Mouse (Mus musculus): Measurements from ENCODE around the gene 5730596B20Rik. TPM values are rescaled to one million over a fixed set of nuclear protein-coding genes. Genes with fewer than 3 reads are reported as not detected.
A peak's percentile ranks its signal among the peaks of the same experiment; 100 is the strongest.

5730596B20Rik gene
- polyA plus RNA-seq, 1 experiment from 2014 or later, result 2.6 TPM

DNA sequence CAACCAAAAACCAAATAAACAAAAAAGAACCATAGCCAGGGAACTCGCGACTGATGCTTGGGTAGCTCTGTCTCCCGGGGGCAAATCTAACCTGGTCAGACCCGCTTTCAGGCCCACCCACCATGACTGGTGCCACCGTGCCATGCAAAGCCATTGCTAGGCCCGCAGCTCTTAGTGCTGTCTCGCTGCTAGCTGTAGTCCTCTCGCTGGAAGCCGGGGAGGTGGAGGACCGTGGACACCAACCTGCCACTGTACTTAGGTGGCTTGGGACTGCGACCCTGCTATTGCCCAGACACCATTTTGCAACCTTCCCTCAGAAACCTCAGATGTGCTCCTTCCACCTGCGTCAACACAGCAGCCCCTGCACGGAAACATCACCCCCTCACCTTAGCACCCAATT, 34.7 kb downstream of the 5730596B20Rik start:
- no peaks in the 10 kb centered on the region for H3K36me3 ChIP-seq (ENCODE audit: control insufficient read depth, insufficient read depth, low read length)
- no peaks in the 10 kb centered on the region; the same call in 1 of the 2 replicates for H3K4me1 ChIP-seq (ENCODE audit: control insufficient read depth, insufficient read depth, low read length)
- peak overlapping the region; percentile 1 for H3K27ac ChIP-seq (ENCODE audit: low read length)
- WGBS, result 13% methylated on average over 13 of the region's 13 CpGs
- H3K9me3 ChIP-seq (replicated peaks; ENCODE audit: control insufficient read depth, low read length), result no peaks in the 10 kb centered on the region
- H3K27me3 ChIP-seq (ENCODE audit: control insufficient read depth, insufficient read depth, low read length), result peaks cover 79% of the 10 kb centered on the region
- H3K4me2 ChIP-seq (ENCODE audit: low read depth, low read length), result peak overlapping the region; percentile 84
- H3K4me3 ChIP-seq (replicated peaks; ENCODE audit: low read length), result peak overlapping the region; percentile 54
- no peak for ATAC-seq (ENCODE audit: insufficient read depth, low FRiP score)
- H3K9ac ChIP-seq (ENCODE audit: low read length), result peak overlapping the region; percentile 73

DNA sequence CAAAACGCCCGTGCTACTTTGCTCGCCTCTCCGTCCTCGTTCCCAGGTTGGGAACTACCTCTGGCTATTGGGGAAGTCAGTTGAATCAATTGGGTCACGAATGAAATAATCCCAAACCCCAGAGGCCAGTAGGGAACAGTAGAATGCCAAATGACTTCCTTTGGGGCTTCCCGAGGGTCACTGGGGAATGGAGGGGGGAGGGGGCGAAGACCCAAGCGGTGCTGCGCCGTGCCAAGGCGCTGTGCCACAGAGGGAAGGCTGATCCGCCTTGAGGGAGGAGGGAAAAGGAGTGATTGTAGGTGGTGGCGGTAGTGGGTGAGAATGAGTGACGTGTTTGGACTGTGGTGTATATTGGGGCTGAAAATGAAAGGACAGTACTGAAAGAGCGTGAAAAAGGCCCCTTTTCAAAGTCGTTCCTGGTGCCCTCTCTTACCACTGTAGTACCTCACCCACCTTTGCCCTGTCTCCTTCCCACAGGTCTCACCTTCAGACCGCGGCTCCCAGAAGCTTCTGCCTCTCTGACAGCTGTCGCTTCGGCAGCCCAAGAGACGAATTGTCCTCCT, 35.3 kb downstream of the 5730596B20Rik start:
- no peaks in the 10 kb centered on the region for H3K9me3 ChIP-seq (replicated peaks; ENCODE audit: control insufficient read depth, low read length)
- WGBS, result 8% methylated on average over 22 of the region's 22 CpGs
- H3K4me2 ChIP-seq (ENCODE audit: low read depth, low read length), result peak overlapping the region; percentile 84
- H3K9ac ChIP-seq (ENCODE audit: low read length), result peak overlapping the region; percentile 73
- no peaks in the 10 kb centered on the region for H3K36me3 ChIP-seq (ENCODE audit: control insufficient read depth, insufficient read depth, low read length)
- peaks cover 76% of the 10 kb centered on the region for H3K27me3 ChIP-seq (ENCODE audit: control insufficient read depth, insufficient read depth, low read length)
- peak overlapping the region; percentile 87 for H3K27ac ChIP-seq (ENCODE audit: low read length)
- ATAC-seq (ENCODE audit: insufficient read depth, low FRiP score), result no peak
- H3K4me3 ChIP-seq (replicated peaks; ENCODE audit: low read length), result peak overlapping the region; percentile 54
- H3K4me1 ChIP-seq (ENCODE audit: control insufficient read depth, insufficient read depth, low read length), result peaks cover under 1% of the 10 kb centered on the region; the same call in 1 of the 2 replicates

DNA sequence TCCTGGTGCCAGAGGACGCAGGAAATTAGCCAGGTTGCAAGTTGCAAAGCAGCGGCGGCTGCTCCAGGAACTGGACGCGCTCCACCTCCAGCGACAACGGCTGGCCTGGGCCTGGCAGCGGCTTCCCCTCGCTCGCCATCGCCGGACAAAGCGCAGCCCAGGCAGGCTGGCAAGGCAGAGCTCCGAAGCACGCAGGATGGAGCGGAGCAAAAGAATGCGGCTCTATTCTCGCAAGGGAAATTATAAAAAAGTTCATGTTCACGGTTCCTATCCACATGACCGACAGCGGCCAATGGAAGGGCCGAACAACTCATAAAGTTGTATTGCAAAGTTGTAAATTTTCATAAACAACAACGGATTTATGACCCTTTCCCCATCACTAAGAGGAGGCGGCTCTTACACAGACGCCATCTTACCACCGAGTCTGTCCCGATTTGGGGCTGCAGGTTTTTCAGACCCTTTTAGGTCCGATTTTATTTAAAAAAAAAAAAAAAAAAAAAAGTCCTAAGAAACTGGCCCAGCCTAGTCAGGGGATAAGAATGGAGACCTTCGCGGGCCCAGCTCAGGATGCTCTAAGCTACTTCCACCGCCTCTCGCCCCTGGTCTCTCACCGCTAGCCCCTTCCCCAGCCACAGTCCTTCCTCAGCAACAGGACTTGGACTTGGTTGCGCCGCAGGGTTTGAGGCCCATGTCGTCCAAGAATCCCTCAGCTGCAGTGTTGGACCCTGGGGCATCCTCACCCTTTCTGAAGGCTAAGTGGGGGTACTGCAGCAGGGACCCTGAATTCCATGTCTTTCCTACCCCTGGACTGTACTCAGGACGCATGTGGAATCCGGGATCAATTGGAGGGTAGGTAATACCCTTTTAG, 36.1 kb downstream of the 5730596B20Rik start, which contains the start of the genes Hoxa3 and Gm28308:
Gene Hoxa3 (minus strand): TSS at position 218 of the 868 bp plus-strand sequence.
Gene Gm28308 (minus strand): TSS at position 221 of the 868 bp plus-strand sequence.
- Histone ChIP-seq H3K4me3 (replicated peaks; ENCODE audit: low read length) (peak within 1 kb of the TSS; percentile 54), H3K9me3 (replicated peaks; ENCODE audit: control insufficient read depth, low read length) (no peaks in the 10 kb centered on the region), H3K9ac (ENCODE audit: low read length) (peak within 1 kb of the TSS; percentile 73), H3K27me3 (ENCODE audit: control insufficient read depth, insufficient read depth, low read length) (peaks cover 79% of the 10 kb centered on the region), H3K36me3 (ENCODE audit: control insufficient read depth, insufficient read depth, low read length) (no peaks in the 10 kb centered on the region), H3K27ac (ENCODE audit: low read length) (peak within 1 kb of the TSS; percentile 87), H3K4me1 (ENCODE audit: control insufficient read depth, insufficient read depth, low read length) (peaks cover 4% of the 10 kb centered on the region; the same call in 1 of the 2 replicates), H3K4me2 (ENCODE audit: low read depth, low read length) (peak within 1 kb of the TSS; percentile 84)
- ATAC-seq (ENCODE audit: insufficient read depth, low FRiP score), result 0 out of 2 replicates have a peak, but pooled peaks have one; percentile 34
- 10% methylated on average over 38 of the region's 38 CpGs for WGBS

DNA sequence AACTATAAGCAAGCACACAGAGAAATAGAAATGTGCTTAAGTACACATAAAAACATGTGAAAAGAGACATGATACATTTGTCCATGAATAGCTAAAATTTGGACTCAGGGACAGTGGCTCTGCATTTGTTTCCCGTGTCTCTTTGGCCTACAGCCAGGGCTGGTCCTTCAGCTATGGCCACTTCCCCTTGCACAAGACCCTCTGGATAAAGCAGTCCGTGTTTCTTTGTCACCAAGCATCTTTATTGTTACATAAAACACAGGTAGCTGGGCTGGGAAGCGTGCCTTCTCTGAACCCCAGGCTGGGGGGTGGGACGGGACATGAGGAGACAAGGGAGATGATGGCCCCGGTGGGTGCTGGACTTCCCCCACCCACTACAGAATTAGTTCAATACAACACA, 37.0 kb downstream of the 5730596B20Rik start:
- no peak overlapping the region for H3K27ac ChIP-seq (ENCODE audit: low read length)
- no peaks in the 10 kb centered on the region for H3K36me3 ChIP-seq (ENCODE audit: control insufficient read depth, insufficient read depth, low read length)
- no peak for ATAC-seq (ENCODE audit: insufficient read depth, low FRiP score)
- 0 out of 2 replicates have a peak, but pooled peaks cover 4% of the 10 kb centered on the region for H3K4me1 ChIP-seq (ENCODE audit: control insufficient read depth, insufficient read depth, low read length)
- H3K27me3 ChIP-seq (ENCODE audit: control insufficient read depth, insufficient read depth, low read length), result peaks cover 79% of the 10 kb centered on the region
- no peaks in the 10 kb centered on the region for H3K9me3 ChIP-seq (replicated peaks; ENCODE audit: control insufficient read depth, low read length)
- 35% methylated on average over 5 of the region's 5 CpGs for WGBS
- H3K9ac ChIP-seq (ENCODE audit: low read length), result no peak overlapping the region
- H3K4me2 ChIP-seq (ENCODE audit: low read depth, low read length), result peak overlapping the region; percentile 84
- no peak overlapping the region for H3K4me3 ChIP-seq (replicated peaks; ENCODE audit: low read length)

DNA sequence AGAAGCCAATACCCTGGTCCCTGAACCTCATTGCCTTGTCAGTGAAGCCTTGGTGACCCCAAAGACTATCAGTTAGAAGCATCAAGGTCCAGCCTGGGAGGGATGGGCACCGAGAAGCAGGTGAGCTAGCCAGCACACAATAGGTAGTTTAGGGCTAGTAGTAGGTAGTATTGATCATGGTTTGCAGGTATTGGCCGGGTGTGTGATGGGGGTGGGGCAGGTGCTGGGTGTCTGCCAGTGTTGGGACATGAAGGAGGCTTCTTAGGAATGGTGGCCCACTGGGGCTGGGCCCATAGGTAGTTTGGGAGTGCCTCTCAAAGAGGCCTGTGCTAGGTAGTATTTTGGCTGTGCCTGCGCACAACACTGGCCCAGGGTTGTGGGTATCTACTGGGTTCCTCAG, 37.8 kb downstream of the 5730596B20Rik start:
- H3K27me3 ChIP-seq (ENCODE audit: control insufficient read depth, insufficient read depth, low read length), result peaks cover 80% of the 10 kb centered on the region
- H3K36me3 ChIP-seq (ENCODE audit: control insufficient read depth, insufficient read depth, low read length), result no peaks in the 10 kb centered on the region
- no peak overlapping the region for H3K9ac ChIP-seq (ENCODE audit: low read length)
- H3K4me3 ChIP-seq (replicated peaks; ENCODE audit: low read length), result no peak overlapping the region
- H3K4me2 ChIP-seq (ENCODE audit: low read depth, low read length), result peak overlapping the region; percentile 40; the same call in 1 of the 2 replicates
- ATAC-seq (ENCODE audit: insufficient read depth, low FRiP score), result no peak
- 0 out of 2 replicates have a peak, but pooled peaks cover 4% of the 10 kb centered on the region for H3K4me1 ChIP-seq (ENCODE audit: control insufficient read depth, insufficient read depth, low read length)
- no peak overlapping the region for H3K27ac ChIP-seq (ENCODE audit: low read length)
- WGBS, result 29% methylated on average over 3 of the region's 3 CpGs
- H3K9me3 ChIP-seq (replicated peaks; ENCODE audit: control insufficient read depth, low read length), result no peaks in the 10 kb centered on the region

DNA sequence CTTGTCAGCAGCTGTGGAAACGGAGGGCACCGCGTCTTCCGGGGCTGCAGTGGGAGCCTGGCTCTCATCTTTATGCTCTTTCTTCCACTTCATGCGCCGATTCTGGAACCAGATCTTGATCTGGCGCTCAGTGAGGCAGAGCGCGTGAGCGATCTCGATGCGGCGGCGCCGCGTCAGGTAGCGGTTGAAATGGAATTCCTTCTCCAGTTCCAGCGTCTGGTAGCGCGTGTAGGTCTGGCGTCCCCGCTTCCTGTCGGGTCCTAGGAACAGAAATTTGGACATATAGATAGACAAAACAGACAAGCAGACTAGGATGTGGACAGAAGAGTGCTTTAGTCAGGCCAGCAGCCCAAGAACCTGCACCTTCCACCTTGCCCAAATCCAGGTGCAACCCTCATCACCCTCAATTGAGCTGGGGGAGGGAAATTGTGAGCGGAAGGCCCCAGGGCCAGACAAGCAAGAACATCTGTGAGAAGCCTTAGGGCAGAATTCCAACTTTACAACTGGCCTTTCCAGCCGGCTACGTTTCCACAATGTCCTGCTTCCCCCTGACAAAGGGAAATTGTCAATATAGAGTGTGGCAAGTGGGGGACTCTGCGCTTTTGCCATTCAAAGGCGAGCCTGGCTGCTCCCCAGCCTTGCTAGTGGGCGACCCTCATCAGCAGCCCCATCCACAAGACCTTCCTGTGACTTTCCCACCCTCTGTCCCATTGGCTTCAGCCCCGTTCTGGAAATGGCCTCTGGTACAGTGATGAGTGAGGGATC, 38.7 kb downstream of the 5730596B20Rik start:
- peak overlapping the region; percentile 56 for H3K9ac ChIP-seq (ENCODE audit: low read length)
- H3K9me3 ChIP-seq (replicated peaks; ENCODE audit: control insufficient read depth, low read length), result no peaks in the 10 kb centered on the region
- H3K4me1 ChIP-seq (ENCODE audit: control insufficient read depth, insufficient read depth, low read length), result 0 out of 2 replicates have a peak, but pooled peaks cover 4% of the 10 kb centered on the region
- peaks cover 86% of the 10 kb centered on the region for H3K27me3 ChIP-seq (ENCODE audit: control insufficient read depth, insufficient read depth, low read length)
- H3K4me3 ChIP-seq (replicated peaks; ENCODE audit: low read length), result peak overlapping the region; percentile 47
- H3K36me3 ChIP-seq (ENCODE audit: control insufficient read depth, insufficient read depth, low read length), result no peaks in the 10 kb centered on the region
- peak overlapping the region; percentile 40 for H3K4me2 ChIP-seq (ENCODE audit: low read depth, low read length)
- ATAC-seq (ENCODE audit: insufficient read depth, low FRiP score), result no peak
- H3K27ac ChIP-seq (ENCODE audit: low read length), result no peak overlapping the region
- WGBS, result 5% methylated on average over 30 of the region's 30 CpGs

DNA sequence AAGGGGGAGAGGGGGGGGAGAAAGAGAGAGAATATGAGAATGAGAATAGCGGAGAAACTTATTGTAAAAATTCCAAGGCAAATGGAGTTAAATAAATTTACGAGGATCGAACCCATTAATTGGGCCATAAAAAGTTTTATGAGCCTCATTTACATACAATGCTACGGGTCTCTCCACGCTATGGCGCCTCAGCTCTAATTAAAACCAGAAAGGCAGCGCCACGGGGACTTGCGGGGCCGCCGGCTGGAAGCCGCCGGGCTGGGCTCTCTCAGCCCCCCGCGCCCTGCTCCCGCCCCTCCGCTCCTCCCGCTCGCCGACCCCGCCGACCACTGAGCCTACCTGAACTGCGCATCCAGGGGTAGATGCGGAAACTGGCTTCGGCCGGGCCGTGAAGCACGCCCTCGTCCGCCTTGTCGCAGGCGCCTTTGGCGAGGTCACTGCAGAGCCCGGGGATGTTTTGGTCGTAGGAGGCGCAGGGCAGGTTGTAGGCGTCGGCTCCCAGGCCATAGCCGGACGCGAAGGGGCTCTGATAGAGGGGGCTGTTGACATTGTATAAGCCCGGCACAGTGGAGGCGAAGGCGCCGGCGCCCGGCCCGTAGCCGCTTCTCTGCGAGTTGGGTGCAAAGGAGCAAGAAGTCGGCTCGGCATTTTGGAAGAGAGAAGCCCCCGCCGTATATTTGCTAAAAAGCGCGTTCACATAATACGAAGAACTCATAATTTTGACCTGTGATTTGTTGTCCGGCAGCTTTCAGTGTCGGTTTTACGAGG, 39.6 kb downstream of the 5730596B20Rik start:
- Histone ChIP-seq H3K9ac (ENCODE audit: low read length) (peak overlapping the region; percentile 68), H3K9me3 (replicated peaks; ENCODE audit: control insufficient read depth, low read length) (no peaks in the 10 kb centered on the region), H3K36me3 (ENCODE audit: control insufficient read depth, insufficient read depth, low read length) (no peaks in the 10 kb centered on the region), H3K4me3 (replicated peaks; ENCODE audit: low read length) (peak overlapping the region; percentile 47), H3K4me2 (ENCODE audit: low read depth, low read length) (peak overlapping the region; percentile 40), H3K27ac (ENCODE audit: low read length) (peak overlapping the region; percentile 7; the same call in 1 of the 2 replicates), H3K27me3 (ENCODE audit: control insufficient read depth, insufficient read depth, low read length) (peaks cover 85% of the 10 kb centered on the region), H3K4me1 (ENCODE audit: control insufficient read depth, insufficient read depth, low read length) (peaks cover 6% of the 10 kb centered on the region; the same call in 1 of the 2 replicates)
- WGBS, result 2% methylated on average over 60 of the region's 60 CpGs
- no peak for ATAC-seq (ENCODE audit: insufficient read depth, low FRiP score)

DNA sequence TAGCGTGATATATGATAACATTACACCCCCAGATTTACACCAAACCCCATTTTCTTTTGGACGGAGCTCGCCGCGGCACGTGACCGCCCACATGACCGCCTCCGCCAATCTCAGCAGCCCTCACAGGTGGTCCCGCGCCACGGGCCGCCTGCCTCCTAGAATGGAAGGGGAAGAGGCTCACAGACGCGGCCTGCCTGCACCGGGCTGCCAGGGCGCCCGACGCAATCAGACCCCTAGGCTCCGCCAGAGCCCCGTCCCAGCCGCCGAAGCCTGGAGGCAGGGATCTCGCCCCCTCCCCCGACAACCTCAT, 40.1 kb downstream of the 5730596B20Rik start:
- Histone ChIP-seq H3K4me2 (ENCODE audit: low read depth, low read length) (peak overlapping the region; percentile 40), H3K27me3 (ENCODE audit: control insufficient read depth, insufficient read depth, low read length) (peaks cover 86% of the 10 kb centered on the region), H3K4me3 (replicated peaks; ENCODE audit: low read length) (peak overlapping the region; percentile 47), H3K9me3 (replicated peaks; ENCODE audit: control insufficient read depth, low read length) (no peaks in the 10 kb centered on the region), H3K36me3 (ENCODE audit: control insufficient read depth, insufficient read depth, low read length) (no peaks in the 10 kb centered on the region), H3K4me1 (ENCODE audit: control insufficient read depth, insufficient read depth, low read length) (peaks cover 8% of the 10 kb centered on the region; the same call in 1 of the 2 replicates), H3K9ac (ENCODE audit: low read length) (peak overlapping the region; percentile 58), H3K27ac (ENCODE audit: low read length) (peak overlapping the region; percentile 56; the same call in 1 of the 2 replicates)
- peak; percentile 54; the same call in 1 of the 2 replicates for ATAC-seq (ENCODE audit: insufficient read depth, low FRiP score)
- whole genome bisulfite sequencing, result under 1% methylated on average over 25 of the region's 25 CpGs
